Mouse (Mus musculus): ENCODE measurements at regions not wholly inside any gene's neighbourhood (a gene's known extent, or its start where the extent isn't known, plus 50 kb on each side); places are given as distances from the start of the nearest gene placed in this dataset.

DNA sequence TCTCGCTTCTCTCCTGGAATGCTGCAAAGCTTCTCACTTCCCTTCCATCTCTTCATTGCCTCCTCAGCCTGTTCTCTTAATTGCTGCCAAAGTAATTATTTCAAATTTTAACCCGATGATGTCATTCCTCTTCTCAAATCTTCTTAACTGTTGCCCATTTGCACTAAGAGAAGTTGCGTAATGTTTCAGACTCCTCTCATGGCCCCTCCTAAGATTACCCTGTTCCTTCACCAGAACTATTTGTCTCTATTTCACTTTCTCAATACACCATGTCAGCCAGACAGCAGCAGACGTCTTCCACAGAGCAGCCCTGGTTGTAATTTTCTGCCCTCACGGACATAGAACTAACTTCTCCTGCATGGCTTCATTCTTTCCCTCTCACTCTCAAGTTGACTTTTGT lies 59.1 kb upstream of the Pkn2 start:
- WGBS: 78% methylated on average over 5 of the region's 5 CpGs
- DNase-seq (ENCODE audit: low spot score) (no peak), ATAC-seq (replicated peaks; ENCODE audit: low FRiP score, low read depth) (no peak)
- Histone ChIP-seq H3K36me3 (ENCODE audit: insufficient read depth, low read length) (no peaks in the 10 kb centered on the region), H3K4me2 (ENCODE audit: low read length) (no peak overlapping the region), H3K27me3 (ENCODE audit: insufficient read depth, low read length) (no peaks in the 10 kb centered on the region), H3K4me1 (replicated peaks; ENCODE audit: insufficient read depth, low read length) (no peaks in the 10 kb centered on the region), H3K9ac (ENCODE audit: low read depth, low read length) (no peak overlapping the region), H3K9me3 (replicated peaks; ENCODE audit: low read length) (no peaks in the 10 kb centered on the region), H3K27ac (no peak overlapping the region), H3K4me3 (replicated peaks; ENCODE audit: low read depth, low read length) (no peak overlapping the region)
- no peak for TF ChIP-seq CTCF (IDR thresholded peaks at IDR 0.05; ENCODE audit: low read depth)

DNA sequence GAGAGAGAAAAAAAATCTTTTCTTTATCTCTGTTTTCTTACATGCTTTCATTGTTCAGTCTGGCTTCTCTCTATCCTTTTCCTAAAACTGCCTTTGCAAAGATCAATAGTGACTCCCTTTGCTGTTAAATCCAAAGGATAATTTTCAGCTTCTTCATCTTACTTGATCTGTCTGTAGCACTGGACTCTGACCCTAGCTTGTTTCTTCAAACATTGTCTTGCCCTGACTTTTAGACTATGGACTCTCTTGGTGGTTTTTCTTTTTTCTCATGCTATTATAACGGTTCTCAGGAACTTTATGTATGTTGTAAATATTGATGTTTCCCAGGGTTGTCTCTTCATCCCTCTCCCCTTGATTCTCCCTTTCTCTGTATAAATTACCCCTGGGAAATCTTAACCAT lies 58.0 kb upstream of the Pkn2 start:
- no peaks in the 10 kb centered on the region for H3K9me3 ChIP-seq (replicated peaks; ENCODE audit: low read length)
- no peak for TF ChIP-seq CTCF (IDR thresholded peaks at IDR 0.05; ENCODE audit: low read depth)
- no peaks in the 10 kb centered on the region for H3K36me3 ChIP-seq (ENCODE audit: insufficient read depth, low read length)
- no peaks in the 10 kb centered on the region for H3K27me3 ChIP-seq (ENCODE audit: insufficient read depth, low read length)
- H3K9ac ChIP-seq (ENCODE audit: low read depth, low read length): no peak overlapping the region
- no peak overlapping the region for H3K4me3 ChIP-seq (replicated peaks; ENCODE audit: low read depth, low read length)
- no peaks in the 10 kb centered on the region for H3K4me1 ChIP-seq (replicated peaks; ENCODE audit: insufficient read depth, low read length)
- no peak overlapping the region for H3K4me2 ChIP-seq (ENCODE audit: low read length)
- H3K27ac ChIP-seq: no peak overlapping the region
- 23% methylated on average over 1 of the region's 1 CpGs for WGBS
- ATAC-seq (replicated peaks; ENCODE audit: low FRiP score, low read depth) (no peak), DNase-seq (ENCODE audit: low spot score) (no peak)

DNA sequence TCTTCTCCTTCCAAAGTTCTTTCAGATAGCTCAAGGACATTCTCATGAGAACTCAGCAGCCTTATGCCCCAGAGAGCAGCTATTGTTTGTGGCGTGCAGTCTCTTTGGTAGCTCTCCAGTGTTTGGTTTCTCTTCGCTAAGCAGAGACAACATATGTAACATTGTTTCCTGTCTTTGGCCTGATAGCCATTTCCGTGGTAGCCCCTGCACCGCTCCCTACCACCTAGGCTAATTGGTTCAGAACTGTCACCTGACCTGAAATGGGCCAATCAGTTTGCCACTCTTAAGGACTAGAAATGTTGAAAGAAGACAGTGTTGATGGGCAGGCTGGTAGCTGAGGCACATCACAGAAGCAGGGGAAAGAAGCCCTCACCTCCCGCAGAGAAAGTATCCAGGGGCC lies 54.1 kb upstream of the Pkn2 start:
- Histone ChIP-seq H3K9me3 (replicated peaks; ENCODE audit: low read length) (no peaks in the 10 kb centered on the region), H3K27me3 (ENCODE audit: insufficient read depth, low read length) (no peaks in the 10 kb centered on the region), H3K36me3 (ENCODE audit: insufficient read depth, low read length) (no peaks in the 10 kb centered on the region), H3K4me3 (replicated peaks; ENCODE audit: low read depth, low read length) (no peak overlapping the region), H3K9ac (ENCODE audit: low read depth, low read length) (no peak overlapping the region), H3K27ac (no peak overlapping the region), H3K4me2 (ENCODE audit: low read length) (no peak overlapping the region), H3K4me1 (replicated peaks; ENCODE audit: insufficient read depth, low read length) (no peaks in the 10 kb centered on the region)
- DNase-seq (ENCODE audit: low spot score) (no peak), ATAC-seq (replicated peaks; ENCODE audit: low FRiP score, low read depth) (no peak)
- no peak for TF ChIP-seq CTCF (IDR thresholded peaks at IDR 0.05; ENCODE audit: low read depth)
- 67% methylated on average over 5 of the region's 5 CpGs for WGBS

DNA sequence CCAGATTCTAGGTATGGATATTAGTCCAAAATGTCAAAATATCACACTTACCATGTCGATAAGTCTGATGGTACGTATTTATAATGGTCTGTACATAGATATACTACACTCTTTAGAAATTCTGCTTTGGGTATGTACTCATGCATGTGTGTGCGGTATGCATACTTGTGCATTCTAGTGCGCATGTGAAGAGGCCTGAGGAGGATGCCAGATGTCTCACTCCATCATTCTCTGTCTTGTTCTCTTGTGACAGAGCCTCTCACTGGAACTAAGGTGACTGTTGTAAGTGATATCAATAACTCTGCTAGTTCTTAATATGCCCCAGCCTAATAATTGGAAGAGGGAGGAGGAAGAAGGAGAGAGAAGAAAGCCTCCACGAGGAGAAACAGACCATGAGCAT lies 52.5 kb upstream of the Pkn2 start:
- no peak overlapping the region for H3K27ac ChIP-seq
- H3K27me3 ChIP-seq (ENCODE audit: insufficient read depth, low read length): no peaks in the 10 kb centered on the region
- H3K4me3 ChIP-seq (replicated peaks; ENCODE audit: low read depth, low read length): no peak overlapping the region
- TF ChIP-seq CTCF (IDR thresholded peaks at IDR 0.05; ENCODE audit: low read depth): no peak
- no peaks in the 10 kb centered on the region for H3K9me3 ChIP-seq (replicated peaks; ENCODE audit: low read length)
- H3K9ac ChIP-seq (ENCODE audit: low read depth, low read length): no peak overlapping the region
- ATAC-seq (replicated peaks; ENCODE audit: low FRiP score, low read depth) (no peak), DNase-seq (ENCODE audit: low spot score) (no peak)
- H3K4me1 ChIP-seq (replicated peaks; ENCODE audit: insufficient read depth, low read length): no peaks in the 10 kb centered on the region
- 88% methylated on average over 5 of the region's 5 CpGs for WGBS
- H3K36me3 ChIP-seq (ENCODE audit: insufficient read depth, low read length): no peaks in the 10 kb centered on the region
- H3K4me2 ChIP-seq (ENCODE audit: low read length): no peak overlapping the region

DNA sequence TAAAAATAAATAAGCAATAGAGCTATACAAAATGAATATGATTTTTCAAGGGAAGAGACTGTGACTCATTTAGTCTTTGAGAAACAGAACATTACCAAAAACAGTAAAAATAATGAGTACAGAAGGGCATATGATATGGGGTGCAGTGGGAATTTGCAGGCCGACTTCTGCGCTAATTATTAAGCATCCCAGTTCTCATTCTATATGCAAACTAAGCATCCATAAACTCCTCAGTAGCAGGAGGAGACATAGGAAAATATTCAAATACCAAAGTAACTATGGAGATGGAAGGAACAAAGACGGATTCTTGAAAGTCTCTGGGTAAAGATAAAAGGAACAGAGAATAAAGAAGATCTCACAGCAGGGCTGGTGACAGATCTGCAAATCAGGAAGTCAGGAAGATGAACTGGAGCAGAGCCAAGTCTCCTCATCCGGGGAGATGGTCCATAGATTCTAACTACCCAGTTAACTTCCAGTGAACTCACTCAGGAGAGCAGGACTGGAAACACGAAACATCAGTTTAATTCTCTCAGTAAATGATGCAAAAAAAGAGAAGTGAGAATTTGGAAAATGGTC lies 52.0 kb upstream of the Pkn2 start:
- 69% methylated on average over 5 of the region's 5 CpGs for WGBS
- no peak overlapping the region for H3K4me2 ChIP-seq (ENCODE audit: low read length)
- no peak for TF ChIP-seq CTCF (IDR thresholded peaks at IDR 0.05; ENCODE audit: low read depth)
- H3K9ac ChIP-seq (ENCODE audit: low read depth, low read length): no peak overlapping the region
- H3K9me3 ChIP-seq (replicated peaks; ENCODE audit: low read length): no peaks in the 10 kb centered on the region
- no peak overlapping the region for H3K27ac ChIP-seq
- no peaks in the 10 kb centered on the region for H3K27me3 ChIP-seq (ENCODE audit: insufficient read depth, low read length)
- DNase-seq (ENCODE audit: low spot score): no peak
- no peak overlapping the region for H3K4me3 ChIP-seq (replicated peaks; ENCODE audit: low read depth, low read length)
- H3K36me3 ChIP-seq (ENCODE audit: insufficient read depth, low read length): no peaks in the 10 kb centered on the region
- H3K4me1 ChIP-seq (replicated peaks; ENCODE audit: insufficient read depth, low read length): no peaks in the 10 kb centered on the region
- ATAC-seq (replicated peaks; ENCODE audit: low FRiP score, low read depth): no peak
